Mouse (Mus musculus) spleen, adult 2 months (tissue): Measurements from ENCODE around the gene Tcf20.

Experiments
- CTCF ChIP-seq: fragments of 200-500 bp; IDR thresholded peaks from 2 replicates; pipeline ENCODE4 v1.5.1; 2011; ENCODE audit warnings: mild to moderate bottlenecking, inconsistent platforms; ENCODE audit not compliant: insufficient read depth, insufficient read length, insufficient replicate concordance; ENCODE audit errors: extremely low read depth
- POLR2A ChIP-seq: fragments of 200-500 bp; IDR thresholded peaks from 2 replicates; pipeline ENCODE4 v1.6.1; 2011; ENCODE audit warnings: low read depth, low read length, inconsistent platforms

- TF ChIP-seq CTCF (no peak), POLR2A (no peak)
Observed at GRCm38 (mm10) chr15:83030884-83031283, 43.2 kb upstream of the Tcf20 start.
